Mouse (Mus musculus) myocyte (in vitro differentiated cells): ENCODE measurements around the gene Olfr1395.

Experiments used
- CEBPB ChIP-seq: IDR thresholded peaks from 2 replicates; pipeline ENCODE4 v1.6.1; 2011; ENCODE audit warnings: mild to moderate bottlenecking, moderate library complexity; ENCODE audit not compliant: poor library complexity, insufficient read depth, severe bottlenecking
- E2F4 ChIP-seq: IDR thresholded peaks from one replicate; pipeline ENCODE4 v1.6.1; 2011; ENCODE audit warnings: mild to moderate bottlenecking, control low read depth, moderate library complexity; ENCODE audit not compliant: insufficient read depth
- MAX ChIP-seq: IDR thresholded peaks from one replicate; pipeline ENCODE4 v1.6.1; 2011; ENCODE audit warnings: low read depth, mild to moderate bottlenecking, control low read depth
- MYOD1 ChIP-seq, 3 experiments: IDR thresholded peaks; one replicate each; pipeline ENCODE4 v1.6.1; 2011; ENCODE audit warnings: control low read depth in 2 of 3, low read depth in 2 of 3, mild to moderate bottlenecking in 2 of 3, moderate library complexity in 1 of 3; ENCODE audit not compliant: insufficient read length in 2 of 3, control insufficient read depth in 1 of 3
- MYOG ChIP-seq, 3 experiments: IDR thresholded peaks; one replicate each; pipeline ENCODE4 v1.6.1; 2011; ENCODE audit warnings: control low read depth in 2 of 3, low read depth in 2 of 3, mild to moderate bottlenecking in 2 of 3; ENCODE audit not compliant: insufficient read length in 2 of 3, control insufficient read depth in 1 of 3, insufficient read depth in 1 of 3
- POLR2A ChIP-seq: IDR thresholded peaks from one replicate; pipeline ENCODE4 v1.6.1; 2011; ENCODE audit warnings: low read depth, mild to moderate bottlenecking, control low read depth, moderate library complexity; ENCODE audit not compliant: insufficient read length
- REST ChIP-seq: IDR thresholded peaks from one replicate; pipeline ENCODE4 v1.6.1; 2011; ENCODE audit warnings: mild to moderate bottlenecking, control low read depth, moderate library complexity; ENCODE audit not compliant: insufficient read depth, insufficient read length
- SRF ChIP-seq: IDR thresholded peaks from one replicate; pipeline ENCODE4 v1.6.1; 2011; ENCODE audit warnings: low read depth; ENCODE audit not compliant: control insufficient read depth, insufficient read length
- TCF12 ChIP-seq: IDR thresholded peaks from one replicate; pipeline ENCODE4 v1.6.1; 2011; ENCODE audit warnings: mild to moderate bottlenecking, control low read depth; ENCODE audit not compliant: poor library complexity, insufficient read depth, severe bottlenecking
- USF1 ChIP-seq: IDR thresholded peaks from one replicate; pipeline ENCODE4 v1.6.1; 2011; ENCODE audit warnings: low read depth, mild to moderate bottlenecking, control low read depth, moderate library complexity

GRCm38 (mm10) chr11:49186955-49187488, 44.9 kb downstream of the Olfr1395 start, which contains the start of gene Btnl9:
- TF ChIP-seq POLR2A: no peak
- no peak for TF ChIP-seq USF1
- TF ChIP-seq MAX: no peak
- no peak for TF ChIP-seq MYOG (IDR thresholded peaks at IDR 0.05; ENCODE audit: control insufficient read depth in 1 of 3, insufficient read depth in 1 of 3, insufficient read length in 2 of 3, low read depth in 2 of 3)
- no peak for TF ChIP-seq REST
- TF ChIP-seq TCF12: no peak
- TF ChIP-seq E2F4: no peak
- no peak for TF ChIP-seq CEBPB
- no peak for TF ChIP-seq MYOD1 (IDR thresholded peaks at IDR 0.05; ENCODE audit: control insufficient read depth in 1 of 3, insufficient read length in 2 of 3, low read depth in 2 of 3)
- no peak for TF ChIP-seq SRF
